Mouse (Mus musculus) bone marrow macrophage, adult 2 months (primary cell): ENCODE data around the gene Sema4d. TPM values are rescaled to one million over a fixed set of nuclear protein-coding genes. Genes with fewer than 3 reads are reported as not detected.

Experiments
- H3K27ac ChIP-seq: 2 replicates; pipeline ENCODE4 v1.5.1; 2012; ENCODE audit warnings: low read depth, low read length; ENCODE audit not compliant: insufficient read depth
- H3K4me1 ChIP-seq: 2 replicates; pipeline ENCODE4 v1.6.1; 2012; ENCODE audit warnings: low read length; ENCODE audit not compliant: control insufficient read depth, insufficient read depth
- H3K4me3 ChIP-seq: 2 replicates; pipeline ENCODE4 v1.5.1; 2012; ENCODE audit warnings: mild to moderate bottlenecking, low read length, moderate library complexity; ENCODE audit not compliant: insufficient read depth
- CTCF ChIP-seq: IDR thresholded peaks from 2 replicates; pipeline ENCODE4 v1.5.1; 2012; ENCODE audit warnings: low read depth, mild to moderate bottlenecking, low read length, moderate library complexity
- POLR2A ChIP-seq: IDR thresholded peaks from 2 replicates; pipeline ENCODE4 v1.6.1; 2012; ENCODE audit warnings: mild to moderate bottlenecking, low read depth, low read length, borderline replicate concordance
- polyA plus RNA-seq: library from polyadenylated mRNA; stranded (reverse); fragments of >200 nt; gene quantifications from 2 replicates; pipeline ENCODE4 v1.2.4, GENCODE M21; 2012; ENCODE audit not compliant: missing spikeins, insufficient read depth, insufficient read length

Sema4d gene
- polyA plus RNA-seq, 1 experiment: 193 TPM

DNA sequence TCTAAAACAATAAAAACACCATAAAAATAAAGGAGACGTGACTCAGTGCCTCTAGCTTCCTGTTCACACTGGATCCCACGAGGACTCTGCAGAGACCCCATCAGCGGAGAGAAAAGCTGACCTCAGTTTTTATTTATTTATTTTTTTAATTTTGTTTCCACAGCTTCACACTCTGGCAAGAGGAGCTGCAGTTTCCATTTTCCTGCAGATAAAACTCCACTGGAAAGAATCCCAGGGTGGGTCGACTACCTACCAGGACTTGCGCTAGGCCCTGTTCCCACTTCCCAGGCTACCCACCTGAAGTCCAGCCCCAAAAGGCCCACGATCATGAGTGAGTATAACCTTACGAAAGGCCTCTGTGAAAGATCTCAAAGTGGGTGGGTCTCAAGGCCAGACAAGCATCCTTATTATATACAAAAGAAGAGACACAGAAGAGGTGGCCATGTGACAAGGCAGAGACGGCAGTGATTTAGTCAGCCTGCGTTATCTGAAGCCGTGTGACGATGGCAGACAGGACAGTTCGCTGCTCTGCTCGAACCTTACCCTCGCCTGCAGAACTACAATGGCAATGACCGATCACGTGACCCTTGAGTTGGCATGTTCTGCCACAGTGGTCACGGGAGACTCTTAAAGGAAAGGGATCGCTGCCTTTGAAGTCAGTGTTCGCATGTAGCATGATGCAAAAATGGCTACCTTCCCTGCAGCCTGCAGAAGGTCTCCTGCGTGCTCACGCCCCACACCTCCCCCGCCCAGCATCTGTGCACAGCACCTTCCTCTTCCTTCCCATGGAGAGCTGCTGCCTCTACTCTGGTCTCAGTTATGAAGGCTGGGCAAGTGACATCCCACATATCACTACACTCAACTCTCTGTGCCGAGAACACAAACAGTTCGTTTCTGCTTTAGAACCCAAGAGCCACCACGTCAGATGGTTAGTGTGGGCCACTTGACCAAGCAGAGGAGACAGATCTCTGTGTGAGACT is 14.3 kb downstream of the Sema4d start:
- H3K4me3 ChIP-seq: no peak overlapping the region
- peaks cover 30% of the 10 kb centered on the region for H3K4me1 ChIP-seq
- TF ChIP-seq POLR2A (no peak), CTCF (no peak)
- H3K27ac ChIP-seq: no peak overlapping the region

- no peak overlapping the region for H3K27ac ChIP-seq
- peaks cover 33% of the 10 kb centered on the region for H3K4me1 ChIP-seq
- H3K4me3 ChIP-seq: no peak overlapping the region
- TF ChIP-seq POLR2A (no peak), CTCF (no peak)
These were observed 15.1 kb downstream of the Sema4d start for GRCm38 (mm10) chr13:51778351-51778982.

GRCm38 (mm10) chr13:51777738-51778274 is 15.7 kb downstream of the Sema4d start:
- no peak overlapping the region for H3K4me3 ChIP-seq
- H3K4me1 ChIP-seq: peaks cover 33% of the 10 kb centered on the region
- no peak overlapping the region for H3K27ac ChIP-seq
- no peak for TF ChIP-seq CTCF
- no peak for TF ChIP-seq POLR2A

- H3K4me3 ChIP-seq: no peak overlapping the region
- peaks cover 33% of the 10 kb centered on the region for H3K4me1 ChIP-seq
- TF ChIP-seq POLR2A: no peak
- TF ChIP-seq CTCF: no peak
- H3K27ac ChIP-seq: no peak overlapping the region
These were observed 16.4 kb downstream of the Sema4d start for GRCm38 (mm10) chr13:51777048-51777737.

DNA sequence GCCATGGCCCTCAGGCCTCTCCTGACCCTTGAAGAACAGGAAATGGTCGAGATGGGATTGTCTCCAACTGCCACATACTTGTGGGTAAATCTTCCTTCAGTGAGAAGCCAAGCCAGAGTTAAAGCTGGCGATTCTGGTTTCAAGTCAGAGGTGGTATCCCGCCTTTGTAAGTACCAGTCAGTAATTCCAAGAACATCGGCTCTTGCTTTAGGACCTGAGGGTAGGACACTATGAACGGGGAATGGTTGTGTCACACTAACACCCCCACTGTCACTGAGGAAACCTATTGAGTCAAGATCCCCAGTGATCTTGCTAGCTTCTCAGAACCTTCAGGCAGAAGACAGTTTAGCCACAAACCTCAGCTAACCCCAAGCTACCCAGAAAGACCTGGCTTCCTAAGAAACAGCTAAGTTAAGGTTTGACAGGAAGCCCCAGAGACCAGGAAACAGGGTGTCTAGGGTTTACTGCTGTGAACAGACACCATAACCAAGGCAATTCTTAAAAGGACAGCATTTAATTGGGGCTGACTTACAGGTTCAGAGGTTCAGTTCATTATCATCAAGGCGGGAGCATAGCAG is 17.3 kb downstream of the Sema4d start:
- peaks cover 33% of the 10 kb centered on the region for H3K4me1 ChIP-seq
- TF ChIP-seq POLR2A (no peak), CTCF (no peak)
- no peak overlapping the region for H3K4me3 ChIP-seq
- no peak overlapping the region for H3K27ac ChIP-seq

DNA sequence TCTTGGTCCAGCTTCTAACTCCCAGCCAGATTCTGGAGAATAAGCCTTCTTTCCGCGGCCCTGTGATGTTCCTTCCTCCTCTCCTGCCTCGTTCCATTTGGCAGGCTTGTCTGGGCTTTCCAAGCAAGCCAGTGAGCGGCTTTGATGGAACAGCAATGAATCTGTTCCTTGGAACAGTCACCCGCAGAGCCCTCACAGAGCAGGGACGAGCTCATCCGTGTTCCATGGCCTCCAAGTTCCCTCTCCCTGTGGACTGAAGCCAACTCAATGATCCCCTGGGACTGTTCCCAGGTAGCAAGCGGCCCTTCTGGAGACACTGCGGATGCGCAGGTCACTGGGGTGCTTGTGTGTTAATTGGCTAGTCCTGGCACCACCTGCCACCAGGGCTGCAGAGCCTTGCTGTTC is 21.7 kb downstream of the Sema4d start:
- TF ChIP-seq CTCF (no peak), POLR2A (no peak)

GRCm38 (mm10) chr13:51770647-51771427 is 22.7 kb downstream of the Sema4d start:
- Histone ChIP-seq H3K4me3 (no peak overlapping the region), H3K4me1 (peaks cover 14% of the 10 kb centered on the region)

More for the DNA sequence above, 21.7 kb downstream of the Sema4d start:
- Histone ChIP-seq H3K4me3 (no peak overlapping the region), H3K27ac (no peak overlapping the region), H3K4me1 (peaks cover 14% of the 10 kb centered on the region)

GRCm38 (mm10) chr13:51767991-51768761 is 25.4 kb downstream of the Sema4d start:
- Histone ChIP-seq H3K4me3 (no peak overlapping the region), H3K27ac (no peak overlapping the region), H3K4me1 (peaks cover 11% of the 10 kb centered on the region)
- no peak for TF ChIP-seq CTCF
- no peak for TF ChIP-seq POLR2A

More at GRCm38 (mm10) chr13:51770647-51771427, 22.7 kb downstream of the Sema4d start:
- TF ChIP-seq CTCF (no peak), POLR2A (no peak)
- H3K27ac ChIP-seq: no peak overlapping the region
